Mouse (Mus musculus) E14TG2a.4 (cell line): ENCODE measurements at regions not wholly inside any gene's neighbourhood (a gene's known extent, or its start where the extent isn't known, plus 50 kb on each side); places are given as distances from the start of the nearest gene placed in this dataset.

Source experiments
- H3K27me3 ChIP-seq: 2 replicates; pipeline ENCODE4 v1.6.1; 2014; ENCODE audit warnings: low read length, control low read depth; ENCODE audit not compliant: insufficient read depth
- H3K36me3 ChIP-seq: 2 replicates; pipeline ENCODE4 v1.6.1; 2014; ENCODE audit warnings: low read length, control low read depth; ENCODE audit not compliant: insufficient read depth
- H3K4me1 ChIP-seq: replicated peaks from 2 replicates; pipeline ENCODE4 v1.6.1; 2014; ENCODE audit warnings: low read depth, low read length, control low read depth
- H3K4me3 ChIP-seq: replicated peaks from 2 replicates; pipeline ENCODE4 v1.5.1; 2014; ENCODE audit warnings: mild to moderate bottlenecking, low read length
- H3K9me3 ChIP-seq: 2 replicates; pipeline ENCODE4 v1.6.1; 2014; ENCODE audit warnings: low read length, control low read depth
- CTCF ChIP-seq: conservative IDR thresholded peaks from 2 replicates; pipeline ENCODE4 v1.5.1; 2014; ENCODE audit warnings: low read length
- NANOG ChIP-seq: IDR thresholded peaks from 2 replicates; pipeline ENCODE4 v1.6.1; 2014; ENCODE audit warnings: borderline replicate concordance, low read length, mixed read lengths
- POU5F1 ChIP-seq: IDR thresholded peaks from 2 replicates; pipeline ENCODE4 v1.6.1; 2014; ENCODE audit warnings: low read length, borderline replicate concordance

DNA sequence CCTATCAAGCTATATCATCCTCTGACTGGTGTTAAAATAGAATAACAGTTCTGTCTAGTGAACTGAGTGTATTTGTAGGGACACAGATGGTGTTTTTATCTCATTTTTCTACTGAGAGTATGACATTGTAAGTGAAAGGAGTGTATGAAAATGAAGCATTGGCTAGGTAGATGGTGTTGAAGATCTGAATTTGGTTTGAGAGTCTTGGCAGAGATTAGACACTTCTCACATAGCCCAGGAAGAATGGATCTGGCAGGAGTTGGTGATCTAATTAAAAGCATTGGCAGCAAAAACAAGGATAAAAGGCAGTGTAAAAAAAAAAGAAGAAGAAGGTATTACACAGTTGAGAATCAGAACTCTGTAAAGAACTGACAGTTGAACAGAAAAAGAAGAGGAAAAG is 900.4 kb upstream of the Pabpc4l start:
- H3K4me1 ChIP-seq: no peaks in the 10 kb centered on the region
- no peak overlapping the region for H3K4me3 ChIP-seq
- TF ChIP-seq NANOG: no peak
- no peak for TF ChIP-seq POU5F1
- no peak for TF ChIP-seq CTCF
- no peaks in the 10 kb centered on the region for H3K9me3 ChIP-seq
- H3K27me3 ChIP-seq: no peaks in the 10 kb centered on the region
- H3K36me3 ChIP-seq: no peaks in the 10 kb centered on the region

DNA sequence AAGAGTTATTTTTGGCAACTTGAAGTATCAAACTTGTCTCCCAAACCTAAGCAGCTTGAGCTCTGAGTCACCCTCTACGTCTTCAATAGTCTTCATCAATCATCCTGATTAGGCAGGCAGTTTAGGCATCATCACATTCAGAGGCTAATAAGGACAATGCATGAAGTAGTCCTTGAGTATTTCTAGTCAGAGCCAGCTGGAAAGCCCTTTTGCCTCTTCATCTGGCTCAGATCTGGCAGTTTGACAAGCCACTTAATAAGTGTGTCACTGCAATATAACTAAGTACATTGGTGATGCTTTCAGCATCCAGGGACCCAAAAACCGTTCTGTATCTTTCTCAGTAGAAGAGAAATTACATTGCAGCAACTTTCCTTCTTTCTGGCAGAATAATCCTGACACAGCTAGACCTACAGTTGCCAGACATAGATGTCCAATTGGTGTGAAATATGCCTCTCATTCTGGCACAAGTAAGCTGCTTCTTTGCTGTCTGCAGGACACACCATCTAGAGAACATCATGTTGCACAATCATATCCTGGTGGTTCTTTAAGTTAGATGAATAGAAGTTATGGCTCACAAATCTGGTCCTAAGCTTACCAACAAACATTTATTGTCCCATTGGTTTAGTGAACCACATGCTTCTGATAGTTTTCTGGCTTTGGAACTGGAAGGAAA is 868.5 kb upstream of the Pabpc4l start:
- no peak overlapping the region for H3K4me3 ChIP-seq
- no peak for TF ChIP-seq POU5F1
- no peak for TF ChIP-seq NANOG
- TF ChIP-seq CTCF: no peak
- no peaks in the 10 kb centered on the region for H3K4me1 ChIP-seq
- H3K36me3 ChIP-seq: no peaks in the 10 kb centered on the region
- no peaks in the 10 kb centered on the region for H3K9me3 ChIP-seq
- H3K27me3 ChIP-seq: no peaks in the 10 kb centered on the region

DNA sequence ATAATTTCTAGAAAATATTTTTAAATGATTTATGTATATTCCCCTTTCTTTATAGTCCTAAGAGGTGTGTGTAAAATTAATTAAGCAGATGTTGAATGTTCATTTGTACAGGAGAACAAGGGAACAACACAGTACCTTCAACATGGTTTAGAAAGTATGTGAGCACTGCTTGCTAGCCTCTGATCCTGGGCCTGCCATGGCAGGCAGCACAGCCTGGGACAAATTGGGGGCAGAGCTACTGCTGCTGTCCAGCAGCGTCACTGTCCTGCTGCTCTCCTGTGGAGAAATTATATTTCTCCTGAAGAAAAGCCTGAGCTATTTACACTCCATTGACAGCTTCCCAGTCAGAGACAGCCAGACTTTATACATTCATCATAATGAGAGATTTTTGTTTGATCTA is 833.8 kb upstream of the Pabpc4l start:
- Histone ChIP-seq H3K4me3 (no peak overlapping the region), H3K27me3 (no peaks in the 10 kb centered on the region), H3K9me3 (peaks cover 8% of the 10 kb centered on the region), H3K36me3 (no peaks in the 10 kb centered on the region), H3K4me1 (no peaks in the 10 kb centered on the region)
- TF ChIP-seq NANOG (no peak), CTCF (no peak), POU5F1 (no peak)

DNA sequence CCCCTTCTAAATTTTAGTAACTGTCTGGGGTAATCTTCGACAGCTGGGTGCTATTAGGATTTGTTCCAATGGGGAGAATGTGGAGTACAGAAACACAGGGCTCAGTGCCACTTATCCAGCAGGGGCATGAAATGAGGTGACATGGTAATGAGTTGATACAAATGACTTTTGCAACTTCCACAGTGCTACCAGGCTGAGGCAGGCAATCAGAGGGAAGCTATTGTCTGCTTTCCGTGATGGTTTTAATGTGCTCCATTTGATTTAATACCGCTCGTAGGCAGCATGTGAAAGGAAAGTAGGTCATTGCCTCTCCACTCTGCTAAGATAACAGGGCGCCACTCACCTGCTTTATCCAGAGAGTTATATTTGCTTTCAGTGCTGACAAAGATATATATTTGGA is 832.3 kb upstream of the Pabpc4l start:
- Histone ChIP-seq H3K27me3 (no peaks in the 10 kb centered on the region), H3K4me1 (no peaks in the 10 kb centered on the region), H3K4me3 (no peak overlapping the region), H3K36me3 (no peaks in the 10 kb centered on the region), H3K9me3 (peaks cover 8% of the 10 kb centered on the region)
- TF ChIP-seq POU5F1 (no peak), NANOG (no peak), CTCF (no peak)

DNA sequence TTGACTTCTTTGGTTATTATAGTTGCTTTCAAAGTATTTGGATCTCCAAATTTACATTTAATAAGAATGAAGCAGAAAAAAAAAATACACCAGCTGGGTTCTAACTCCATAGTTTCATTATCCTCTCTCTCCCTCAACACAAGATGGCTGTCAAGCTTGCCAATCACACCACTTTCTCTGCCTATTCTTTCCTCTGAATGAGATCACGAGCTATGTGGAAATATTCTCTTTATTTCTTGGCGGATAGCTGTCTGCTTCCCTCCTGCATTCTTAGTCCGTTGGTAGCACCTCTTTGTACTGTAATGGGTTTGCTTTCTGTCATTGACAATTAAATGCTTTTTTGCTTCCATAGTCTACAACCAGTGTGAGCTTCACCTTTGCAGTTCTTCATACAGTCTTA is 793.0 kb upstream of the Pabpc4l start:
- Histone ChIP-seq H3K36me3 (no peaks in the 10 kb centered on the region), H3K4me1 (no peaks in the 10 kb centered on the region), H3K4me3 (no peak overlapping the region), H3K27me3 (no peaks in the 10 kb centered on the region), H3K9me3 (no peaks in the 10 kb centered on the region)
- TF ChIP-seq POU5F1 (no peak), NANOG (no peak), CTCF (no peak)

DNA sequence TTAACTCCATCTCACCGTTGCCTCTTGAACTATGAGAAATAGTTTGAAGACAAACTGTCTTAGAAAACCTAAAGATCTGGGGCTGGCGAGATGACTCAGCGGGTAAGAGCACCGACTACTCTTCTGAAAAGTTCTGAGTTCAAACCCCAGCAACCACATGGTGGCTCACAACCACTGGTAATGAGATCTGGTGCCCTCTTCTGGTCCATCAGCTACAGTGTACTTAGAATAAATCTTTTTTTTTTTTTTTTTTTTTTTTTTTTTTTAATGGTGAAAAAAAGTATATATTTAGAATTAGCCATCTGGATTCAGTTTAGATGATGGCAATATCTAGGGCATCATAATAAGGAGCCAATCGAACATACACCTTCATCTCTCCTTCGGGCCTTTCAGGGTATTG is 782.2 kb upstream of the Pabpc4l start:
- Histone ChIP-seq H3K4me1 (no peaks in the 10 kb centered on the region), H3K27me3 (no peaks in the 10 kb centered on the region), H3K4me3 (no peak overlapping the region), H3K36me3 (no peaks in the 10 kb centered on the region), H3K9me3 (no peaks in the 10 kb centered on the region)
- TF ChIP-seq POU5F1: no peak
- peak; percentile 10; the same call in 1 of the 2 replicates for TF ChIP-seq CTCF
- TF ChIP-seq NANOG: no peak

DNA sequence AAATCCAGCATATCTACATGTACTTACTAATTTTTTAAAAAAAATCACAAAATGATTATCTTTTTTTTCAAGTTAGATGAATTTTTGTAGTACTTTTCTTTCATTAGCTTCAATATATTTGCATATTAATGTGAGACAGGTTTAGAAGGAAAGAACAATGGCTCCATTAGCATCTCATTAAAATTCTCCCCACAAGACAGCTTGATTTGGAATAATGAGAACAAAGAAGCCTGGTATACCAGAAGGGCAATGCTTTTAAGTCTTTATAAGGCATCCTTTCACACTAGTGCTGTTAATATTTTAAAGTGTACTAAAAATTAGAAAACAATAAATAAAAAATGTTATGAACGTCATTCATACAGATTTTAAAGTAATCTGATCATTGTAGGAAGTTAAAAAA is 770.6 kb upstream of the Pabpc4l start:
- TF ChIP-seq POU5F1 (no peak), CTCF (no peak), NANOG (no peak)
- Histone ChIP-seq H3K9me3 (no peaks in the 10 kb centered on the region), H3K4me3 (no peak overlapping the region), H3K27me3 (no peaks in the 10 kb centered on the region), H3K36me3 (no peaks in the 10 kb centered on the region), H3K4me1 (no peaks in the 10 kb centered on the region)

DNA sequence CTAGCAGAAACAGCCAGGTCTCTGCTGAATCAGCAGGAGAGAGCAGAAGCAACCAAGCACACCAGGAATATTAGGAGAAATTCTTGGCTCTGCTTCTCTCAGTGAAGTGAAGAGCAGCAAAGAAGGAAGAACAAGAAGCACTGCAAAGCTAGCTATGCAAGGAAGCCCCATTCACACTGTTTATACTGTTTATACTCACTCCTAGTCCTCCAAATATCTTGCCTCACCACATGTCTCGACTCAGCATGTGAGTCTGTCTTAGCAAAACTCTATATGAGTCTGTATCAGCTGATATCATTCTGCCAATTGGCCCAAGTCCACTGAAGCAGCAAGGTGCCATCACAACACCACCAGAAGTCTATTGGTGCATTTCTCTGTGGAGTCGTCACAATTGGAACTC is 765.1 kb upstream of the Pabpc4l start:
- Histone ChIP-seq H3K36me3 (no peaks in the 10 kb centered on the region), H3K4me3 (no peak overlapping the region), H3K27me3 (no peaks in the 10 kb centered on the region), H3K4me1 (no peaks in the 10 kb centered on the region), H3K9me3 (no peaks in the 10 kb centered on the region)
- TF ChIP-seq NANOG (no peak), CTCF (no peak), POU5F1 (no peak)

DNA sequence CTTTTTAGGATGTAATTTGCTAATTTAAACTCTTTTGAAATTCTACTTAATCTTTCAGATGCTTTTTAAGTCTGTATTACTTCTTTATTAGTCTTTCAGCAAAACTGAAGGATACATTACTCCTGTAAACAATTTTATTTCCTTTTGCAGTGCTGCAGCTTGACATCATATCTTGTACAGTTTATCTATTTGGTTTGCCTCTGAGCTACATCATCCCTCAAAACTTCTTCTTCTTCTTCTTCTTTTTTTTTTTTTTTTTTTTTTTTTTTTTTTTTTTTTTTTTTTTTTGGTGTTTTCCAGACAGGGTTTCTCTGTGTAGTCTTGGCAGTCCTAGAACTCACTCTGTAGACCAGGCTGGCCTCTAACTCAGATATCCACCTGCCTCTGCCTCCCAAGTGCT is 749.6 kb upstream of the Pabpc4l start:
- TF ChIP-seq NANOG (no peak), CTCF (no peak), POU5F1 (no peak)
- Histone ChIP-seq H3K36me3 (no peaks in the 10 kb centered on the region), H3K4me1 (no peaks in the 10 kb centered on the region), H3K27me3 (no peaks in the 10 kb centered on the region), H3K9me3 (no peaks in the 10 kb centered on the region), H3K4me3 (no peak overlapping the region)
